Mouse (Mus musculus): ENCODE data around the gene Fos. TPM values are rescaled to one million over a fixed set of nuclear protein-coding genes. Genes with fewer than 3 reads are reported as not detected.
"Not testable (repeated sequence)": the region's sequence is repeated elsewhere in the genome, so short reads cannot be mapped to it uniquely, and the experiment has no call there.

Gene Fos
- polyA plus RNA-seq, 1 experiment from 2014 or later: 1.3 TPM

- Histone ChIP-seq H3K36me3 (replicated peaks; ENCODE audit: insufficient read depth, low read length) (no peaks in the 10 kb centered on the region), H3K9ac (replicated peaks) (no peak overlapping the region), H3K27me3 (ENCODE audit: insufficient read depth, low read length) (no peaks in the 10 kb centered on the region), H3K9me3 (ENCODE audit: low read length) (no peaks in the 10 kb centered on the region), H3K4me2 (ENCODE audit: low read depth, low read length) (no peak overlapping the region), H3K4me1 (ENCODE audit: insufficient read depth) (no peaks in the 10 kb centered on the region), H3K27ac (ENCODE audit: low read depth) (peak overlapping the region; percentile 24; the same call in 1 of the 2 replicates), H3K4me3 (ENCODE audit: low read depth, low read length) (no peak overlapping the region)
- TF ChIP-seq CTCF (IDR thresholded peaks at IDR 0.05; ENCODE audit: low read depth) (no peak), EP300 (IDR thresholded peaks at IDR 0.05; ENCODE audit: low read depth) (no peak)
- DNase-seq: no peak
- 52% methylated on average over 7 of the region's 7 CpGs for WGBS (ENCODE audit: insufficient replicate concordance)
- ATAC-seq: peak; percentile 28; the same call in 1 of the 2 replicates
Measured at GRCm38 (mm10) chr12:85522631-85523388, 49.1 kb downstream of the Fos start.

GRCm38 (mm10) chr12:85523421-85524192 lies 49.9 kb downstream of the Fos start:
- no peak overlapping the region for H3K9ac ChIP-seq (replicated peaks)
- H3K4me3 ChIP-seq (ENCODE audit: low read depth, low read length): no peak overlapping the region
- H3K27me3 ChIP-seq (ENCODE audit: insufficient read depth, low read length): no peaks in the 10 kb centered on the region
- no peaks in the 10 kb centered on the region for H3K9me3 ChIP-seq (ENCODE audit: low read length)
- DNase-seq (no peak), ATAC-seq (peak; percentile 52; the same call in 1 of the 2 replicates)
- H3K4me1 ChIP-seq (ENCODE audit: insufficient read depth): no peaks in the 10 kb centered on the region
- no peak overlapping the region for H3K4me2 ChIP-seq (ENCODE audit: low read depth, low read length)
- TF ChIP-seq EP300 (IDR thresholded peaks at IDR 0.05; ENCODE audit: low read depth) (no peak), CTCF (IDR thresholded peaks at IDR 0.05; ENCODE audit: low read depth) (no peak)
- 57% methylated on average over 14 of the region's 14 CpGs for WGBS (ENCODE audit: insufficient replicate concordance)
- peak overlapping the region; percentile 24; the same call in 1 of the 2 replicates for H3K27ac ChIP-seq (ENCODE audit: low read depth)
- H3K36me3 ChIP-seq (replicated peaks; ENCODE audit: insufficient read depth, low read length): no peaks in the 10 kb centered on the region

DNA sequence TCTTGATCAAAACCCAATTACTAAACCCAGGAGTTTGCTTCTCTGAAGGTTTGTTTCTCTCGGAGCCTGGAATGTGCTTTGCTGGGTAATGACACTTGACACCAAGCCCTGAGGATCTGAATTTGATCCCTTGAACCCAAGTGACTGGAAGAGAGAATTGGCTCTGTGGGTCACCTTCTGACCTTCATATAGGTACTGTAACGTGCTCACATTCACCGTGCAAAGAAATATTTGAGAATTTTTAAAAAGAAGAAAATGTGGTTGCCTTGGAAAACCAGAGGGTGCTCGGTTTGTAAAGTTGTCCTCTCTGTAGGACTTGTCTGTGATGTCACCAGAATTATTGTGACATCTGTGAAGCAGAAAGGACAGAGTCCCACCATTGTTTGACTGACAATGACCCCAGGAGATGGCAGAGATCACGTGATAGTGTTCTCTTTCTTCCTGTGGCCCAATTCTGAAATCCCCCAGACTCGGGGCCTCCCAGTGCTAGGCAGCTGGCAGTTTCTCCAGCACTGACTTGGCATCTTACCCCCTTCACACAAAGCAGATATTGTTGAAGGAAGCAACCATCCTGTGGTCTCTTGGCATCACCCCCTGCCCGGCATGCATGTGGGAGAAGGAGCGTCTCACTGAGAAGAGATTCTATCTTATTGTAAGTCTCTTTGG lies 50.6 kb downstream of the Fos start:
- DNase-seq (no peak), ATAC-seq (peak; percentile 19; the same call in 1 of the 2 replicates)
- H3K27me3 ChIP-seq (ENCODE audit: insufficient read depth, low read length): no peaks in the 10 kb centered on the region
- WGBS (ENCODE audit: insufficient replicate concordance): 57% methylated on average over 8 of the region's 8 CpGs
- TF ChIP-seq EP300 (IDR thresholded peaks at IDR 0.05; ENCODE audit: low read depth) (no peak), CTCF (IDR thresholded peaks at IDR 0.05; ENCODE audit: low read depth) (no peak)
- no peaks in the 10 kb centered on the region for H3K36me3 ChIP-seq (replicated peaks; ENCODE audit: insufficient read depth, low read length)
- H3K27ac ChIP-seq (ENCODE audit: low read depth): no peak overlapping the region; the same call in 1 of the 2 replicates
- H3K4me2 ChIP-seq (ENCODE audit: low read depth, low read length): no peak overlapping the region
- no peaks in the 10 kb centered on the region for H3K4me1 ChIP-seq (ENCODE audit: insufficient read depth)
- no peak overlapping the region for H3K9ac ChIP-seq (replicated peaks)
- H3K9me3 ChIP-seq (ENCODE audit: low read length): no peaks in the 10 kb centered on the region
- no peak overlapping the region for H3K4me3 ChIP-seq (ENCODE audit: low read depth, low read length)

- not testable (repeated sequence) for H3K36me3 ChIP-seq (replicated peaks; ENCODE audit: insufficient read depth, low read length); H3K4me1 ChIP-seq (ENCODE audit: insufficient read depth); H3K27ac ChIP-seq (ENCODE audit: low read depth); H3K27me3 ChIP-seq (ENCODE audit: insufficient read depth, low read length); DNase-seq; ATAC-seq; H3K9me3 ChIP-seq (ENCODE audit: low read length); H3K4me2 ChIP-seq (ENCODE audit: low read depth, low read length); H3K9ac ChIP-seq (replicated peaks); H3K4me3 ChIP-seq (ENCODE audit: low read depth, low read length)
- WGBS (ENCODE audit: insufficient replicate concordance): 65% methylated on average over 11 of the region's 11 CpGs
Measured at GRCm38 (mm10) chr12:85524859-85525495, 51.3 kb downstream of the Fos start.

Other genes starting within 250 kb of the Fos start
- gene Mlh3, start 203.3 kb upstream of the Fos start, polyA plus RNA-seq (2015; fragmentation: Nextera tagmentation; extraction: Ambion mirVana): 1.4 and 1.6 TPM in 2 replicates
- 27.8 and 29.9 TPM in 2 replicates for gene Acyp1, start 185.5 kb upstream of the Fos start, polyA plus RNA-seq (2015; fragmentation: Nextera tagmentation; extraction: Ambion mirVana)
- 0.12 and 0.22 TPM in 2 replicates for gene Zc2hc1c, start 185.3 kb upstream of the Fos start, polyA plus RNA-seq (2015; fragmentation: Nextera tagmentation; extraction: Ambion mirVana)
- gene Nek9, start 134.5 kb upstream of the Fos start, polyA plus RNA-seq (2015; fragmentation: Nextera tagmentation; extraction: Ambion mirVana): 4.1 and 4.5 TPM in 2 replicates
- gene Tmed10, start 99.0 kb upstream of the Fos start, polyA plus RNA-seq (2015; fragmentation: Nextera tagmentation; extraction: Ambion mirVana): 165 and 170 TPM in 2 replicates
- gene Jdp2, start 125.1 kb downstream of the Fos start, polyA plus RNA-seq (2015; fragmentation: Nextera tagmentation; extraction: Ambion mirVana): 0.25 and 0.33 TPM in 2 replicates
- 3.3 and 4.2 TPM in 2 replicates for gene Batf, start 212.8 kb downstream of the Fos start, polyA plus RNA-seq (2015; fragmentation: Nextera tagmentation; extraction: Ambion mirVana)